Mouse (Mus musculus): ENCODE data around the gene Zdhhc8.

Gene Zdhhc8

DNA sequence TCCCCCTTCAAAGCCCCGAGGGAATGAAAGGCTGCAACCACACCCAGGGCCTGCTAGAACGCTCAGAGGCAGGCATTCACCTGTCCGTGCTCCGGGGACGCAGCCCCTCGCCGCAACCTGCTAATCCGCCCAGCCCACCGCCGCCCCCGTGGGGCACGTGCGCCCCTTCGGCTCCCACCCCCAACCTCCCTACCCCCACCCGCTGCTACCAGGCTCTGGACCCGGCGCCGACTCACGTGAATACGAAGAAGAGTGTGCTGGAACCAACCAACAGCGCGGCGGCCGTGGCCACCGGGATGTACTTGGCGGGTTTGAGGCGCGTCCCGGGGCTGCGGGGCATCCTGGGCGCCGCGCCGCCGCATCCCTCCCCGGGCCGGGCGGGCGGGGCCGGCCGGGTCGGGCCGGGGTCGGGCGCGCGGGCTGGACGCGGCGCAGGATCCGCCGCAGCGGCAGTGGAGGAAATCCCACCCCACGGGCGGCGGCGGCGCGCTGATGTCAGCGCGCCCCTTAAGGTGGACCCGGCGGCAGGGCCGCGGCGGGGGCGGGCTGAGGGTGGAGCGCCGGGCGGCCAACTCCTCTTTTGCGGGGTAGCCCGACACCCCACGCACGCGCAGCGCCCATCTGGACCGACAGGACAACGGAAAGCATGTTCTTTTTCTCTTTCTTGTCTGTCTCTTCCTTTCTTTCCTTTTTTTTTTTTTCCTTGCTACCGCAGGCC, at the start of gene Zdhhc8:
Gene Zdhhc8 (minus strand): TSS at position 466 of the 718 bp plus-strand sequence.
- peak in 1 of 2 experiments; percentile 62 for DNase-seq (ENCODE audit: low spot score in 2 of 2)

DNA sequence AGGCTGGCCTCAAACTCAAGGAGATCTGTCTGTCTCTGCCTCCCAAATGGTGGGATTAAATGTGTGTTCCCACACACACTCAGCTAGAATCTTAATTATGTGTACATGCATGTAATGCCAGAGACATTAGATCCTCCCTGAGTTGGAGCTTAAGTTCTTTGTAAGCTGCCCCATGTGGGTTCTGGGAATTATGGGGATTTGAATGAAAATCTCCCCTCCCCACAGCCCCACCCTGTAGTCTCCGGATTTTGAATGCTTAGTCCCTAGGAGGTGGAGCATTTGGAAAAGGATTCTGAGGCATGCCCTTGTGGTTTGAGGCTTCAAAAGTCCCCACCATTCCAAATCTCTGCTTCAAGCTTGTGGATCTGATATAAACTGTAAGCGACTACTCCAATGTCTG, 40.2 kb upstream of the Zdhhc8 start:
- no peak for DNase-seq (ENCODE audit: low spot score in 2 of 2)

DNA sequence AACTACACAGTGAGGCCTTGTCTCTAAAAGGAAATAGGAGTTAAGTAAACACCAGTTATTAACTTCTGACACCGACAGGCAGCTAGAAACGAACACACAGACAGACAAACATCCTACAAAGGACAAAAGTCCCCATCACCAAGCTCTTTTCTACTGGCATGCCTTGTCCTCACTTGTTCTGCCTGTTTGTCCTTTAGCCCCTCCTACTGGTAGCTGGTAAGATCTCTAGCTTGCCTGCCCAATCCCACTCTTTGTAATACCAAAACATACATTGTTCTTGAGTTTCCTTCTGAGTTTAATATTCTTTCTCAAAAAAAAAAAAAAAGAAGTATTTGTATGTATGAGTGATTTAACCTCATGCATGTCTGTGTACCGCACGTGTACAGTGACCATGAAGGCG, 33.2 kb upstream of the Zdhhc8 start:
- no peak for DNase-seq (ENCODE audit: low spot score in 2 of 2)

DNA sequence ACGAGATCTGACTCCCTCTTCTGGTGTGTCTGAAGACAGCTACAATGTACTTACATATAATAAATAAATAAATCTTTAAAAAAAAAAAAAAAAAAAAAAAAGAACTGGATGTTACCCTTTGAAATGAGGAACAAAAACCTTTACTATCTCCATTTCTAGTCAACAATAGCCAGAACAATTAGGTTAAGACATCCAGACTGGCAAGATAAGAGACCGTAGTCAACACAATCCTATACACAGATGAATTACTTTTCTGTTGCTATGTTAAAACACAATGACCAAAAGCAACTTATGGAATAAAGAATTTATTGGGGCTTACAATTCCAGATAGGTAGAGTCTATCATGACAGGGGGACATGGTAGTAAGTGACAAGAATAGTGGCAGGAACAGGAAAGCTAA, 30.1 kb upstream of the Zdhhc8 start:
- no peak for DNase-seq (ENCODE audit: low spot score in 2 of 2)

DNA sequence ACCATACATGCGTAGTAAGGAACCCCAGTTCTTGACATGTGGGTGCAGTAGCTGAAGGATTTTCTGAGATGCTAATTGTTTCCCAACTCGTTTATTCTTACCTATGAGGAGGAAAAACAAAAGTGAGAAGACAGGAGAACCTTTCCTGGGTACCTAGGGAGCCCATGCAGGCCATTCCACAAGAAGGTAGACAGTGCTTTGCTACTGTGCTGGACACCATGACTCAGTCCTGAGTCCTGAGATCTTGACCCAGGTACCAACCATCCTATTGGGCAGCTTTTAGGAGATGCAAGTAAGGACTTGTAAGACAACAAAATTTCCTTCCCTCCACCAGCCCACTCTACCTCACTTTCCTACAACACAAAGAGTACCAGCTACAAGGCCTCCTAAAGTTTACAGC, 23.3 kb upstream of the Zdhhc8 start, which contains the start of gene Gm49776:
Gene Gm49776 (minus strand): TSS at position 101 of the 400 bp plus-strand sequence.
- no peak for DNase-seq (ENCODE audit: low spot score in 2 of 2)

DNA sequence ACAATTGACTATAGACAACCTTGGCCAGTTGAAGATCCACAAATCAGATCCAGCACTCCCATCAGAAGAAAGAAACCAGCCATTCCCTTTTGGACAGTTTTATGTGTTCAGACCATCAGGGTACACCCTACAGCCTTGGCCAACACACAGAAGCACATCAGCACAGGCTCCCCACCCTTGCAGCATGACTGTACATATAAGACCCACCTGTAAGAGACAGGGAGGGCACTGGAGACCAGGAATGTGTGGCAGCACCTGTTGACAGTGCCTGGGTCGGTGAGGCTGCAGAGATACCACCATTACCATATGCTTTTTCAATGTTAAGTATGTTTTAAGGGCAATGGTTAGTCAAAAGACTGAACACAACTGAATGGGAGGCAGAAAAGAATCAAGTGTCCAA, 18.9 kb upstream of the Zdhhc8 start:
- DNase-seq (ENCODE audit: low spot score in 2 of 2) = no peak

DNA sequence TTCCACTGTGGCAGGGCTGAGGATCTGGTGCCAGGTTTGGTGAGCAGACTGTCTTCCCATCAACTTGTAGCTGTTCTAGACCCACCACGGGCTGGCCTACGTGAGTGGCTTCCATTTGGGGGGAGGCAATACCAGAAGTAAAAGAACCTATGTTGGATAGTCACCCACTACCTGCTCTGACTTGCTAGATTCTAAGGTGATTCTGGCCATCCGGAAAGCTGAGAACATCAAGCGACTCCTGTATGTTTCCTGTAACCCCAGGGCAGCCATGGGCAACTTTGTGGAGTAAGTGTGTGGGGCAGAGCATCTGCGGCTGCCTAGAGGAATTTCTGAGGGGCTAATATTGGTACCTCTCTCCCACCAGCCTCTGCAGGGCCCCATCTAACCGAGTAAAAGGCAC, 17.8 kb upstream of the Zdhhc8 start:
- DNase-seq (ENCODE audit: low spot score in 2 of 2) = no peak

DNA sequence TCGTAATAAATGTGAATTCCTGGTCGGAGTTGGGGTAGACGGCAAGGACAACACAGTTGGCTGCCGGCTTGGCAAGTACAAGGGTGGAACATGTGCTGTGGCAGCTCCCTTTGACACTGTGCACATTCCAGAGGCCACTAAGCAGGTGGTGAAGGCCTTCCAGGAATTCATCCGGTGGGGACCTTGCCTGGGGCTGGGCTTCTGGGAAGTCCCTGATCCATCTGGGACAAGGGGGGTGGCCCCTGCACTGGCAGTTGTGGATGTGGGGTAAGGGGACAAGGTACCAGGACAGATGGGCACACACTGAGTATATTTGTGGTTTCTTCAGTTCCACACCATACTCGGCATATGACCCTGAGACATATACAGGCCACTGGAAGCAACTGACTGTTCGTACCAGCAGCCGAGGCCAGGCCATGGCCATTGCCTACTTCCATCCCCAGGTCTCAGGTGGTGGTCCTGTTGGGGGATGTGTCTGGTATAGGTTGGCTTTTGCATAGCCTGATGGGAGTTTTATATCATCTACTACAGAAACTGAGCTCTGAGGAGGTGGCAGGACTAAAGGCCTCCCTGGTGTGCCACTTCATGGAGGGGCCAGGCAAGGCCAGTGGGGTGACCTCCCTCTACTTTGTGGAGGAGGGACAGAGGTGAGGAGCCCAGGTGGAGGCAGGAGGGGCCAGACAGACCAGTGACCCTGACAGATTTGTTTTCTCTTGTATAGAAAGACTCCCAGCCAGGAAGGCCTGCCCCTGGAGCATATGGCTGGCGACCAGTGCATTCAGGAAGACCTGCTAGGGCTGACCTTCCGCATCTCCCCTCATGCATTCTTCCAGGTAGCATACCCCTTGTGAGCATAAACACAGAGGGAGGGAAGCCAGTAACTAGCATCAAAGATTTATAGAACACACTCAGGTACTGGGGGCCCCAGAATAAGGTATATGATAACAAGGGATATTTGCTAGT, 16.2 kb upstream of the Zdhhc8 start:
- peak in 1 of 2 experiments; percentile 19 for DNase-seq (ENCODE audit: low spot score in 2 of 2)

DNA sequence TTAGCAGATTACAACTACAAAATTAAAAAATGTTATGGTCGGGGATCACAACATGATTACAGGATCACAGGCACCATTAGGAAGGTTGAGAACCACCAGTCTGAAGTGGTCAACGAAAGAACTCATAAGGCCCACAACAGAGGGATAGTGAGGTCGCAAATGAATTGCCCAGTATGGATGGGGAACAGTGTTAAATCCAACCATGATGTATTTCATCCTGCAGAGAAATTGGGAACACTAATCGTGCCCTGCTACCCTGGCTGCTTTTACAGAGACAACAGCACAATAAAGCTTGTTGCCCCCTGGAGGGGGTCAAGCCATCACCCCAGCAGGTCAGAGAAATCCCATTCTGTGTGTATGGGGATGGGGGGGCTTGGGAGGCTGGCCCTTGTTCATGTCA, 15.3 kb upstream of the Zdhhc8 start:
- no peak for DNase-seq (ENCODE audit: low spot score in 2 of 2)

DNA sequence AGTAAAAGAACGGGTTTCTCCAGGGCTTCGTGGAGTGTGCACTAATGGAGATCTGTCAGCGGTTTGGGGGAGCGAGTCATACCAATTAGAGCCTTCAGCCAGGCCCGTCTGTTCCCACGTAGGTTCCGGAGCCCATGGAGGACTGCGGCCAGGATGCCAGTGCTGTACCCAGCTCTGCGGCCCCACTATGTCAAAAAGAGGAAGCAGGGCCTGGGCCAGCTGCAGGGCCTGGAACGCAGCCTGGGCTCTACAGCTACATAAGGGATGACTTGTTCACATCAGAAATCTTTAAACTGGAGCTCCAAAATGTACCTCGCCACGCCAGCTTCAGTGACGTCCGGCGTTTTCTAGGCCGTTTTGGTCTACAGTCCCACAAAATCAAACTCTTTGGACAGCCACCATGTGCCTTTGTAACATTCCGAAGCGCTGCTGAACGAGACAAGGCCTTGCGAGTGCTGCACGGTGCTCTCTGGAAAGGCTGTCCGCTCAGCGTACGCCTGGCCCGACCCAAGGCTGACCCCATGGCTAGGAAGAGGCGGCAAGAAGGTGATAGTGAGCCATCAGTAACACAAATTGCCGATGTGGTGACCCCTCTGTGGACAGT, 14.5 kb upstream of the Zdhhc8 start:
- DNase-seq (ENCODE audit: low spot score in 2 of 2) = peak; percentile 70 to 71

DNA sequence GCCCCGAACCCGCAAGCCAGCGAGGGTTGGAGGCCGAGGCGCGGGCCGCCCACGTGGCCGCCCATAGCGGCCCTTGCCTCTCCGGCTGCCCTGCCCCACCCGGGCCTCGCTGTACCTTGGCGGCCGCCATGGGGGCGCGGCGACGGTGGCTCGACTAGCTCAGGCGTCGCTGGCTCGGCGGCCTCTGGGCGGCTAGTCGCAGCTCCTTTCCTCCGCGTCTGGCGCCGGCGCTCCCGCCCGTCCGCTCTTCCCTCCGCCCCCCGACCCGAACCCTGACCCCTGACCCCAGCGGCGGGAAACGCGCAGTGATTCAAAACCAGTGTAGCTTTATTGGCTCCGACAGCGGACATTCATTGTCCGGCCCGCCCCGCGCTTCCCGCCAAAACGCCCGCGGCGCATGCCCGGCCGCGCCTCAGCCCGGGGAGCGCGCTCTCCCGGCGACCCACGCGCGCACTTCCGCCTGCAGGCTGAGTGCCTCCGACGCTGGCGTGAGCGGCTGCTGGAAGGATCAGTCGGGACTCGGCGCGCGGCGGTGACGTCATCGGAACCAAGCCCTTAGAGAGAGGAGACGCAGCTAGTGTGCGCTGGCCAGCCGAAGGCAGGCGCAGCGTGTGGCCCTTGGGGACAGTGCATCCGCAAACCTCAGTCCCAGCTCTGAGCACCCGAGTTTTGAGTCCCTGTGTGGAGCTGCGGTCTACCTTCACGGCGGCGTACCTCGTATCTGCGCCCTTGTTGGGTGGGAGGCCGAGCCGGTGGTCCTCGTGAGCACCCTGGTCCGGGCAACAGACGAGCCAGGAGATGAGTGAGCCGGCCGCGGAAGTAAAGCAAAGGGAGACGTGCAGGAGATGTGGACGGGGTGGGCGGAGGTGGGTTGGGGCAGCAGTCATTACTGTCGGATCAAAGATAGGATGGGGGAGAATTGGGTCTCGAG, 13.8 kb upstream of the Zdhhc8 start, which contains the start of the genes Trmt2a and Ranbp1:
Gene Trmt2a (plus strand): TSS at position 247 of the 931 bp plus-strand sequence.
Gene Ranbp1 (minus strand): TSS at position 300 of the 931 bp plus-strand sequence.
- peak; percentile 96 to 99 for DNase-seq (ENCODE audit: low spot score in 2 of 2)

DNA sequence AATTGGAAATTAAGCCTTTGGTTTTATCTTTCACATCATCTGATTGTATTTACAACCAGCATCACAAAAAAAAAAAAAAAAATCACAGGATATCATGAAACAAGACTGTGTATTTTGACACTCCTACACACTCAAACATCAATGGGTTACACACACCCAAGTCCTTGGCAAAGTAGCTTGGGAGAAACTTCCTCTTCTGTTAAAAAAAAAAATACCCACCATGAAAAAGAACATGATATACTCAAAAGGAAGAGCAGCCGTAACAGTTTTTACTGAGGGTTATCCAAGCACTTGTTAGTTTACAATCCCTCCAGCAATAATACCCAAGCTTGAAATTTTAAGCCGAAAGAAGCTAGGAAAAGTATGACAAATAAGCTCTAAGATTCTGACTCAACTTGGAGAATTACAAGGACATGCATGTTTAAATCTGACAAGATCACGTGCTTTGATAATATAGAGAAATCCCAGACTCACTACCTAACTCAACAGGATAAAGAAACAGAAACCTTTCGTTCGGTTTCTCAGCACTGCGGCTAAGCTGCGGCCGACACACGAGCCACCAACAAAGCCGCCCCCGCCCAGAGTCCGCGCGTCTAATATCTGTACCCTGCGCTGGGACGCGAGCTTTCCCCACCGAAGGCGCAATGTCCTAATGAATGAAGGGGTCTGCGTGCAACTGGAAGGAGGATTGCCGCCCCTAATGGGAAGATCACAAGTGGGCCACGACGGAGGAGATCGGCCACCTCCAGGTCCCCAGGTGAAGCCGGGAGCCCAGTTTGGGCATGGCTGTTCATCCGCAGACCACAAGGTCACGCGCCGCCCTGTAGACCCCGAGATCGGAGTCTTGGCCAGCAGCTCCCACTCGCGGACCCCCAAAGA, 12.8 kb upstream of the Zdhhc8 start:
- peak in 1 of 2 experiments; percentile 56 for DNase-seq (ENCODE audit: low spot score in 2 of 2)

DNA sequence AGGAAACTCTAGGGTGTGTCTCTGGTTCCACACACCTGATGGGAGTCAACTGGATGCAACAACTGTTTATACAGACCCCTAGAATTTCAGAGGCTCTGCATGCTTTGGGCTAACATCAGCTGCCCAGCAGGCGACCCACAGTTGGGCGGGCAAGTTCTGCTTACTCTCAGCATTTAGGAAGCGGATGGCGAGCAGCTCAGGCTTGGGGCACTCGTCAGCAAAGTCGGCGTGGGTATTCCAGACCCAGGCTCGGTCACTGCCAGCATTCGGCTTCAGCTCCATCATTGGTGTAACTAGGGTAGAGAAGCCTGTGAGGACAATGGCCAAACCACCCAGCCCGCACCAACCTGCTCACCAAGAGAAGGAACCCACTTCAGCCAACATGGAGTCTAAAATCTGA, 6.6 kb upstream of the Zdhhc8 start:
- no peak for DNase-seq (ENCODE audit: low spot score in 2 of 2)

DNA sequence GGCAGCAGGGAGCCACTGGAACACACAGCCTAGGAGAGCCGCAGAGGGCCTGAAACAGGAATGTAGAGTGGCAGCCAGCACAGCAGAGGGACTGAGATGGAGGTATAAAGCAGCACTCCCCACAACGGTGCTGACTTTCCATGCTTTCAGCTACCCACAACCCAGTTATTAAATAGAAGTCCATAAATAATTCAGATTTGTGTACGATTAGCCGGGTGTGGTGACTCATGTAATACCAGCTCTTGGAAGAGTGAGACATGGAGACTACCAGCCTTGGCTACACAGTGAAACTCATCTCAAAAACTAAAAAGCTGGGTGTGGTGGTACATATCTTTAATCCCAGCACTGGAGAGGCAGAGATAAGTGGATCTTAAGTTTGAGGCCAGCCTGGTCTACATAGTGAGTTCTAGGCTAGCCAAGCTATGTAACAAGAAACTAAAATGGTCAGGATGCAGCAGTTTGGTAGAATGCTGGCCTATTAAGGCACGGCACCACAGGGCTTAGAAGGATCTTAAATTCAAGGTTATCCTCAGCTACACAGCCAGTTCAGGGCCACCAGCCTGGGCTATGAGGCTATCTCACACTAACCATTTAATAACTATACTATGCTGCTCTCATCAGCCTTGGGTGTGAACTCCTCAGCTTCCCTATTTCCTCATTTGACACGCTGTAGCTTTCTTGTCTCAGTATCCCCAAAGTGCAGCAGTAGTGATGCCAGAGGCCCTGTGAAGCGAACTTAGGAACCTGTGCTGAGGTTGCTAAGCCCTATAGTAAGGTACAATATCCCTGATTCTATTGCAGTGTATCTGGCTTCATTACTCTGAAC, 2.0 kb upstream of the Zdhhc8 start:
- no peak for DNase-seq (ENCODE audit: low spot score in 2 of 2)

DNA sequence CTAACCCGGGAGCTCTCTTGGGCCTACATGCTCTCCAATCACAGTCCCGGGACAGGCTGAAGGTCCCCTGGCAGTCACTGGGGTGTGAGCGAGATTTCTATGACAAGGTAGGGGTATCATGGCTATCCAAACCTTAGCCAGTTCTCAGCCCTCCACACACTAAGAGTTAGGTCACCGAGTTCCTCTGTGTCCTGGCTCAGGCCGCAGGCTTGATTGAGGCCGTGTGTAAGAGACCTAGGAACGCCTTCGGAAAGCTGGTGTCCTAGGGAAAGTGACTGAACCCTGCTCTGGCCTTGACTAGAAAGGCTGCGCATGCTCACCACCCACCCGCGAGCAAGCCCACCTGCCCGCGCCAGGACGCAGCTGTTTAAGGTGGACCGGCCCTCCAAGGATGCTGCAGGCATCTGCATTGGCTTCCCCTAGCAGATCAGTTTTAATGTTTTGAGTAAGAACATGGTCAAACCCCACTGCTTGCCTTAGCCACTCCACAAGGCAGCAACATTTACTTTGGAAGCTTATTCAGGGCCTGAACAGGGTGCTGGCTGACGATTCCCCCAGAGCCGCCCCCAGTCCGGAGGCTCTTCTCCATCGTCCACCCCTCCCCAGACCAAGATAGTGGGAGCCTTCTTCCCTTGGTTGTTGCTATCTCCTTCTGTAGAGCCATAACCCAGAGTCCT, 591 bp upstream of the Zdhhc8 start:
- peak; percentile 31 to 41 for DNase-seq (ENCODE audit: low spot score in 2 of 2)

DNA sequence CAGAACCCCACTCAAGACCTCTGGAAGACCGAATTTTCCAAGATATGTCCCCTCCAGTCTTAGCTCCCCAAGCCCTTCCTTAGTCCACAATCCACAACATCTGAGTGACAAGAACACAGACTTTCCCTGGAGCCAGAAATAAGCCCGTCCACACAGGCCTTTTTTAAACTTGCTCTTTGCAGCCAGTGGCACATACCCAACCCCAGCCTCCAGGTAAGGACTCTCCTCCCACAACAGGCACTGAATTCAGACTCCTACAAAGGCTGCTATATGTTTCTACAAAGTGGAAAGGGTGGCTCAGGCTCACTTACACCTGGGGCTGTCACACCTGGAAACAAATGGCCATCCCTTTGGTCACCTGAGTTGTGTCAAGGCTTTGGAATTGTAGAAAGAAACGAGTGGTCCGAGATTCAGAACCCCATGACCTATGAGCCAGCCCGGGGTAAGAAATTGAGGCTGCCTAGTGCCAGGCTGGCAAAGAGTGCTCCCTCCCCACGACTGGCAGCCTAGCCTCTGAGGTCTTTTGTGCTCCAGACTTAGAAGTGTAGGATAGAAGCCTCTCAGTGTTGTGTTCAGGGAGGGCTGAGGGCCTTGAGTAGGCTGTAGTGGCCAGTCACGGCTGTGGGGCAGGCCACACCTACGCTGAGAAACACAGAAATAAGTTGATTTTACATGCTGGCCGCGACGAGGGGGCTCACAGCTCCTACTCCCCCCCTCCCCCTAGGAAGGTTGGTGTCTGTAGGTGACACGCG, 841 bp downstream of the Zdhhc8 start:
- no peak for DNase-seq (ENCODE audit: low spot score in 2 of 2)

DNA sequence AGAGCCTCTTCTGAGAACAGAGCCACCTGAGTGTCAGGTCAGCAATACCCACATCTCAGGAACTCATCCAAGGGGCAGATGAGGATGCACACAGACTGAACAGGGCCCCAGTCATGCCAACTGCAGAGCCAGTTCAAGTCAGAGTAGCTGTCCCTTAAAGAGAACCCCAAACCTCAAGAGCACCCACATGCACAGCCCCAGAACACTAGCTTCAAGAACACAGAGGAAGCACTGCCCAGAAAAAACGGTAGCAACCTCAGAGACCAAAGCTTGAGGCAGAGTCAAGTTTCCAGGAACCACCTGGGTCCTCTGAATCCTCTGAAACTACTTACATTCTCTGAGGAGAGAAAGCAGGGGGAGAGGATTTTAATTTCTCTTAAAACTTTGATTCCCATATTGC, 1.5 kb downstream of the Zdhhc8 start:
- DNase-seq (ENCODE audit: low spot score in 2 of 2) = no peak

DNA sequence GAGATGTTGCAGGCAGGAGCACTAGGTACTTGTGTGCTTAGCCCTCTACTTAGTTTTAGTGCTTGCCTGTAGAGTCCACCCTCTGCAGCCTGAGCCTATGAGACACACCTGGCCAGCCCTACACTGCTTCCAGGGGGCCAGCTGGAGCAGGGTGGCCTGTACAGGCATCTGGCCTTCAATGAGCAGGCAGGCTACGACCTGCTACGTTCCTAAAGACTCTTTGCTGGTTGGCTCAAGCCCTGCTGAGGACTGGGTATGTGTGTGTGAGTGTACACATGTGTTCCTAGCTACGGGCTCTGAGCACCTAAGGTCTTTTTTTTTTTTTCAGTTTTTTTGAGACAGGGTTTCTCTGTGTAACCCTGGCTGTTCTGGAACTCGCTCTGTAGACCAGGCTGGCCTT, 3.5 kb downstream of the Zdhhc8 start:
- no peak for DNase-seq (ENCODE audit: low spot score in 2 of 2)
